Mouse (Mus musculus) megakaryocyte-erythroid progenitor cell, adult 5-6 weeks (primary cell): ENCODE results near the gene Arrdc3. TPM values are rescaled to one million over a fixed set of nuclear protein-coding genes. Genes with fewer than 3 reads are reported as not detected.
"Not testable (repeated sequence)": the region's sequence is repeated elsewhere in the genome, so short reads cannot be mapped to it uniquely, and the experiment has no call there.

Experiments
- ATAC-seq: replicated peaks from 2 replicates; pipeline ENCODE4 v1.8.0; 2016; ENCODE audit warnings: mild to moderate bottlenecking, inconsistent platforms; ENCODE audit not compliant: severe bottlenecking, poor library complexity, low FRiP score, low TSS enrichment
- total RNA-seq, 2 experiments: library from RNA; stranded (forward) in 1 of 2; stranded (reverse) in 1 of 2; fragments of 200-1000, 215-1000 nt in 1 of 2; fragments of >200 nt in 1 of 2; fragmentation: Nextera tagmentation in 1 of 2; gene quantifications; 2 replicates each; pipeline ENCODE4 v1.2.3; 2014 to 2017

The Arrdc3 gene
- total RNA-seq (2014; fragmentation: Nextera tagmentation) (17.6 and 32.8 TPM in 2 replicates), total RNA-seq (2017) (18.9 and 31.6 TPM in 2 replicates)

- ATAC-seq, result peak; percentile 22
Observed at GRCm38 (mm10) chr13:80883190-80883589, at the start of gene Arrdc3. Gene Arrdc3 (plus strand): TSS chr13:80883384.

- ATAC-seq, result peak; percentile 74
Observed at GRCm38 (mm10) chr13:80862215-80862614, 21.0 kb upstream of the Arrdc3 start.

- ATAC-seq, result no peak
Observed at GRCm38 (mm10) chr13:80864195-80864594, 19.0 kb upstream of the Arrdc3 start.

- no peak for ATAC-seq
Observed at GRCm38 (mm10) chr13:80875126-80875525, 8.1 kb upstream of the Arrdc3 start.

GRCm38 (mm10) chr13:80880756-80881155, 2.4 kb upstream of the Arrdc3 start:
- ATAC-seq, result no peak

- peak; percentile 35 for ATAC-seq
Observed at GRCm38 (mm10) chr13:80881722-80882500, 1.3 kb upstream of the Arrdc3 start.

GRCm38 (mm10) chr13:80882716-80883135, 458 bp upstream of the Arrdc3 start:
- peak; percentile 2; the same call in 1 of the 2 replicates for ATAC-seq

- ATAC-seq, result no peak
Observed at GRCm38 (mm10) chr13:80883649-80884376, 629 bp downstream of the Arrdc3 start.

- ATAC-seq, result peak; percentile 43
Observed at GRCm38 (mm10) chr13:80884377-80884983, 1.3 kb downstream of the Arrdc3 start.

GRCm38 (mm10) chr13:80885103-80885833, 2.1 kb downstream of the Arrdc3 start:
- ATAC-seq, result peak; percentile 76

- peak; percentile 47 for ATAC-seq
Observed at GRCm38 (mm10) chr13:80885834-80886663, 2.9 kb downstream of the Arrdc3 start.

- ATAC-seq, result no peak
Observed at GRCm38 (mm10) chr13:80886664-80887210, 3.6 kb downstream of the Arrdc3 start.

- ATAC-seq, result no peak
Observed at GRCm38 (mm10) chr13:80887842-80888241, 4.7 kb downstream of the Arrdc3 start.

GRCm38 (mm10) chr13:80894928-80895327, 11.7 kb downstream of the Arrdc3 start:
- ATAC-seq, result not testable (repeated sequence)

GRCm38 (mm10) chr13:80897411-80897810, 14.2 kb downstream of the Arrdc3 start:
- no peak for ATAC-seq

GRCm38 (mm10) chr13:80898095-80898494, 14.9 kb downstream of the Arrdc3 start:
- no peak for ATAC-seq

- peak; percentile 68 for ATAC-seq
Observed at GRCm38 (mm10) chr13:80899435-80900029, 16.3 kb downstream of the Arrdc3 start.

- ATAC-seq, result no peak
Observed at GRCm38 (mm10) chr13:80901432-80901831, 18.2 kb downstream of the Arrdc3 start.
